In the genomic region with DNA sequence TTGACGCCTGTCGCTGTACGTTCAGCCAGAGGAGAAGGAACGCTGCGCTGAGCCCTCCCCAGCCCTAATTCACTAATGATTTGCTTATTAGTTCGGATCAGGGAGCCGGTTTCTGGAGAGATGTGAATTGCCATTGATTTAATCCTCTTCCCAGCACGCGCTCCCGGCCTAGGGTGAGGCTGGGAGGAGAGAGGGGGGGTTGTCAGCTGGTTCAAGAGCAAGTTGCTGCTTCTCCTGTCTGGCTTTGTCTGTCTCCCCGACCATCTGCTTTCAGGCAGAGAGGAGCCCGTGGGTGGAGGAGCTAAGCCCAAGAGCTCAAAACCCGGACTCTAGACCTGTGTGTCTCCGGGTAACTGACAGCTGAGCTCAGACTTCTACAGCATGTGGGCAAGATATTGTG, we compare ENCODE assay signal across 8 mouse cellular contexts.
A peak's percentile ranks its signal among the peaks of the same experiment; 100 is the strongest.
DNase-seq lines count a peak whose midpoint lies in the region; ATAC-seq and TF ChIP-seq lines count a peak whose summit lies in the region.

No protein-coding gene starts in this region.

- H3K36me3 ChIP-seq in lung, postnatal 0 days (ENCODE audit: insufficient read depth, low read length), result no peaks in the 10 kb centered on the region
- no peaks in the 10 kb centered on the region for H3K36me3 ChIP-seq in forebrain, embryonic 13.5 days (ENCODE audit: poor library complexity, severe bottlenecking)
- no peaks in the 10 kb centered on the region for H3K36me3 ChIP-seq in liver, embryonic 12.5 days
- no peaks in the 10 kb centered on the region for H3K36me3 ChIP-seq in stomach, postnatal 0 days (ENCODE audit: control insufficient read depth, insufficient read depth, low read length)

- intact Hi-C loops in gastrocnemius, adult 2 months (cut with DNase I), result loop anchor here (5.0 to 10.0 kb wide), 7 partner anchors 103 to 620 kb away; no protein-coding TSS in a partner anchor

- WGBS in lung, postnatal 0 days, result 25% methylated on average over 14 of the region's 14 CpGs
- 47% methylated on average over 14 of the region's 14 CpGs for WGBS in lung, adult 2 months
- 22% methylated on average over 14 of the region's 14 CpGs for WGBS in forebrain, embryonic 13.5 days
- 13% methylated on average over 14 of the region's 14 CpGs for WGBS in liver, embryonic 12.5 days (ENCODE audit: insufficient replicate concordance)
- WGBS in stomach, postnatal 0 days, result 22% methylated on average over 14 of the region's 14 CpGs

- no peak for DNase-seq in lung, postnatal 0 days (ENCODE audit: low spot score)
- no peak for DNase-seq in lung, adult 2 months
- no peak for DNase-seq in stomach, postnatal 0 days (ENCODE audit: low spot score)
- DNase-seq in gastrocnemius, postnatal 25 days, result no peak
- no peak for DNase-seq in spleen, adult 12 weeks (ENCODE audit: low spot score)
- DNase-seq in gastrocnemius, adult 2 months, result no peak

- no peak overlapping the region for H3K27ac ChIP-seq in lung, postnatal 0 days (ENCODE audit: low read length)
- H3K27ac ChIP-seq in forebrain, embryonic 13.5 days, result peak overlapping the region; percentile 87
- H3K27ac ChIP-seq in liver, embryonic 12.5 days, result no peak overlapping the region
- no peak overlapping the region for H3K27ac ChIP-seq in stomach, postnatal 0 days (replicated peaks)
- no peak overlapping the region for H3K27ac ChIP-seq in gastrocnemius, adult 2 months

- H3K9me3 ChIP-seq in lung, postnatal 0 days (ENCODE audit: low read length), result no peaks in the 10 kb centered on the region
- no peaks in the 10 kb centered on the region for H3K9me3 ChIP-seq in forebrain, embryonic 13.5 days (replicated peaks)
- H3K9me3 ChIP-seq in liver, embryonic 12.5 days (replicated peaks), result no peaks in the 10 kb centered on the region
- no peaks in the 10 kb centered on the region for H3K9me3 ChIP-seq in stomach, postnatal 0 days (ENCODE audit: control insufficient read depth, low read length)

- peak overlapping the region; percentile 12 for H3K4me2 ChIP-seq in lung, postnatal 0 days (replicated peaks; ENCODE audit: low read depth, low read length)
- H3K4me2 ChIP-seq in forebrain, embryonic 13.5 days, result peak overlapping the region; percentile 43
- H3K4me2 ChIP-seq in liver, embryonic 12.5 days, result peak overlapping the region; percentile 46
- peak overlapping the region; percentile 4 for H3K4me2 ChIP-seq in stomach, postnatal 0 days (replicated peaks; ENCODE audit: low read depth)

- no peak for TF ChIP-seq EP300 in lung, postnatal 0 days (IDR thresholded peaks at IDR 0.05)
- TF ChIP-seq EP300 in stomach, postnatal 0 days (optimal IDR thresholded peaks at IDR 0.05), result no peak

- no peak overlapping the region for H3K9ac ChIP-seq in lung, postnatal 0 days (replicated peaks; ENCODE audit: low read depth)
- H3K9ac ChIP-seq in forebrain, embryonic 13.5 days, result peak overlapping the region; percentile 30; the same call in 1 of the 2 replicates
- no peak overlapping the region for H3K9ac ChIP-seq in liver, embryonic 12.5 days
- no peak overlapping the region for H3K9ac ChIP-seq in stomach, postnatal 0 days (ENCODE audit: low read length)

- TF ChIP-seq CTCF in lung, postnatal 0 days (IDR thresholded peaks at IDR 0.05), result no peak
- TF ChIP-seq CTCF in lung, adult 2 months (IDR thresholded peaks at IDR 0.05; ENCODE audit: insufficient read depth, low read length), result no peak
- no peak for TF ChIP-seq CTCF in stomach, postnatal 0 days (IDR thresholded peaks at IDR 0.05; ENCODE audit: low read depth)
- no peak for TF ChIP-seq CTCF in gastrocnemius, adult 2 months (IDR thresholded peaks at IDR 0.05)

- H3K27me3 ChIP-seq in lung, postnatal 0 days (replicated peaks; ENCODE audit: insufficient read depth, low read length), result no peaks in the 10 kb centered on the region
- no peaks in the 10 kb centered on the region for H3K27me3 ChIP-seq in forebrain, embryonic 13.5 days
- peaks cover 7% of the 10 kb centered on the region for H3K27me3 ChIP-seq in liver, embryonic 12.5 days (replicated peaks)
- no peaks in the 10 kb centered on the region for H3K27me3 ChIP-seq in stomach, postnatal 0 days (ENCODE audit: control insufficient read depth, insufficient read depth, low read length)

- H3K4me1 ChIP-seq in lung, postnatal 0 days (ENCODE audit: insufficient read depth, low read depth, low read length), result no peaks in the 10 kb centered on the region
- H3K4me1 ChIP-seq in lung, adult 2 months (ENCODE audit: control insufficient read depth, insufficient read depth, low read length), result no peaks in the 10 kb centered on the region
- peaks cover 21% of the 10 kb centered on the region for H3K4me1 ChIP-seq in forebrain, embryonic 13.5 days
- H3K4me1 ChIP-seq in liver, embryonic 12.5 days, result no peaks in the 10 kb centered on the region
- no peaks in the 10 kb centered on the region for H3K4me1 ChIP-seq in stomach, postnatal 0 days (replicated peaks; ENCODE audit: control insufficient read depth, insufficient read depth)

- H3K4me3 ChIP-seq in lung, postnatal 0 days (ENCODE audit: low read depth, low read length), result no peak overlapping the region
- H3K4me3 ChIP-seq in lung, adult 2 months (replicated peaks; ENCODE audit: extremely low read depth, low read depth, low read length), result no peak overlapping the region
- H3K4me3 ChIP-seq in forebrain, embryonic 13.5 days, result no peak overlapping the region; the same call in 1 of the 2 replicates
- H3K4me3 ChIP-seq in liver, embryonic 12.5 days, result no peak overlapping the region; the same call in none of the 2 replicates
- no peak overlapping the region for H3K4me3 ChIP-seq in stomach, postnatal 0 days (ENCODE audit: low read depth, low read length)
- no peak overlapping the region for H3K4me3 ChIP-seq in gastrocnemius, adult 2 months

- TF ChIP-seq POLR2A in lung, adult 2 months (IDR thresholded peaks at IDR 0.05; ENCODE audit: borderline replicate concordance, extremely low read depth, low read depth, low read length), result no peak

- no peak for ATAC-seq in lung, postnatal 0 days
- ATAC-seq in forebrain, embryonic 13.5 days, result peak; percentile 78
- no peak for ATAC-seq in liver, embryonic 12.5 days
- no peak for ATAC-seq in stomach, postnatal 0 days (ENCODE audit: low FRiP score, low TSS enrichment)
